Mouse (Mus musculus): Measurements from ENCODE around the gene Hdac1.

- TF ChIP-seq CTCF (IDR thresholded peaks at IDR 0.05) (no peak), EP300 (IDR thresholded peaks at IDR 0.05) (no peak)
Measured at GRCm38 (mm10) chr4:129507434-129508236, 34.9 kb downstream of the Hdac1 start.

All from lung, postnatal 0 days (tissue).